Mouse (Mus musculus): ENCODE data around the gene Krt34.

DNA sequence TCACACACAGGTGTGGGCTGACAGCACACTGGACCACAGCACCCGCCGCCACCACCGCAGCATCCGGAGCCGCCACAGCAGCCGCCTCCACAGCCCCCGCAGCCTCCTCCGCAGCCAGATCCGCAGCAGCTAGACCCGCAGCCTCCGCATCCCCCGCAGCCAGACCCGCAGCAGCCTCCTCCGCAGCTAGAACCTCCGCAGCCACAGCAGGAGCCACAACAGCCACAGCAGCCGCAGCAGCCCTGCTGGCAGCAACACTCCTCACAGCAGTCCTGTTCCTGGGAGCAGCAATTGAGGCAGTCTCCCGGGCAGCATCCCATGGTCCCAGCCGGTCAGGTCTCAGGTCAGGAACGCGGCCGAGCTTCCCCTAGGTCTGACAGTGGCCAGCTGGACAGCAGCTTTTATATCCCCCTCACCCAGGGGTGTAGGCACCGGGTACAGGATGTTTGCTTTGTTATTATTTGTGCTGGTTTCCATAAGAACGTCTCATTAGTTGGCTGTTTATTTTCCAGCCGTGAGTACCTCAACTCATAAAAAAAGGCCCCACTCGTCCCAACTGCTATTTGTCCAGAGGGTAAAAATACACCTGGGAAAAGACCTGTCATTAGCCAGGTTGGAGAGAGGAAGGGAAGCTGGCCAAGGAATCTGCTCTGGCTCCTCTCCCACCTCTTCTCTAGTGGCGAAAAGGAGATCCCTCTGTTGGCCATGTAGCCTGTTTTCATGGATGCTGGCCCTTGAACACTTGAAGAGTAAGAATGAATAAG, 47.6 kb downstream of the Krt34 start, which contains the start of gene Krtap17-1:
- TF ChIP-seq CTCF (IDR thresholded peaks at IDR 0.05; ENCODE audit: low read depth) = no peak
- no peak for TF ChIP-seq EP300 (IDR thresholded peaks at IDR 0.05; ENCODE audit: low read depth)
